Mouse (Mus musculus) embryonic facial prominence, embryonic 11.5 days (tissue): ENCODE measurements around the gene Creld2. TPM values are rescaled to one million over a fixed set of nuclear protein-coding genes. Genes with fewer than 3 reads are reported as not detected.

Experiments
- ATAC-seq: fragments of 200-750 bp; cut with Nextera tagmentation; replicated peaks from 2 replicates; pipeline ENCODE4 v1.8.0; 2017; ENCODE audit warnings: low read depth; ENCODE audit not compliant: insufficient number of reproducible peaks, low FRiP score, low TSS enrichment
- DNase-seq: peaks from one replicate; pipeline ENCODE4 v3.0.0-alpha.2; 2015; ENCODE audit warnings: low spot score
- H3K27ac ChIP-seq: fragments of 300-500 bp; sonication (generic); replicated peaks from 2 replicates; pipeline ENCODE4 v1.5.1; 2014; ENCODE audit warnings: mild to moderate bottlenecking, low read depth, low read length, control low read depth
- H3K27me3 ChIP-seq: fragments of 300-500 bp; sonication (generic); 2 replicates; pipeline ENCODE4 v1.6.1; 2014; ENCODE audit warnings: mild to moderate bottlenecking, low read length, moderate library complexity, mixed read lengths; ENCODE audit not compliant: control insufficient read depth, insufficient read depth
- H3K36me3 ChIP-seq: fragments of 300-500 bp; sonication (generic); replicated peaks from 2 replicates; pipeline ENCODE4 v1.6.1; 2014; ENCODE audit warnings: low read depth, mild to moderate bottlenecking, low read length, moderate library complexity, mixed read lengths; ENCODE audit not compliant: control insufficient read depth, insufficient read depth
- H3K4me1 ChIP-seq: fragments of 300-500 bp; sonication (generic); 2 replicates; pipeline ENCODE4 v1.6.1; 2014; ENCODE audit warnings: low read length, mixed read lengths; ENCODE audit not compliant: control insufficient read depth, insufficient read depth
- H3K4me2 ChIP-seq: fragments of 300-500 bp; sonication (generic); 2 replicates; pipeline ENCODE4 v1.6.1; 2014; ENCODE audit warnings: low read depth, mild to moderate bottlenecking, control low read depth, low read length, moderate library complexity
- H3K4me3 ChIP-seq: fragments of 300-500 bp; sonication (generic); 2 replicates; pipeline ENCODE4 v1.5.1; 2014; ENCODE audit warnings: low read depth, low read length, control low read depth
- H3K9ac ChIP-seq: fragments of 300-500 bp; sonication (generic); replicated peaks from 2 replicates; pipeline ENCODE4 v1.6.1; 2014; ENCODE audit warnings: mild to moderate bottlenecking, control low read depth, low read length
- H3K9me3 ChIP-seq: fragments of 300-500 bp; sonication (generic); replicated peaks from 2 replicates; pipeline ENCODE4 v1.6.1; 2016; ENCODE audit warnings: mild to moderate bottlenecking, low read length, inconsistent platforms, mixed read lengths; ENCODE audit not compliant: control insufficient read depth
- WGBS: fragments of 180-500 bp; shearing (Covaris S2); extraction: QIAGEN DNeasy Blood & Tissue Kit; methylation state at CpG from one replicate; pipeline ENCODE4 v1.1.7; 2014; 5-methylcytosine and 5-hydroxymethylcytosine counted together
- polyA plus RNA-seq: library from polyadenylated mRNA; unstranded; fragments of >200 nt; fragmentation: Nextera tagmentation; extraction: Ambion mirVana; gene quantifications from 2 replicates; pipeline ENCODE4 v1.2.1, GENCODE M21; 2014

Creld2 gene
- polyA plus RNA-seq, 1 experiment from 2014 or later = 76.6 TPM

DNA sequence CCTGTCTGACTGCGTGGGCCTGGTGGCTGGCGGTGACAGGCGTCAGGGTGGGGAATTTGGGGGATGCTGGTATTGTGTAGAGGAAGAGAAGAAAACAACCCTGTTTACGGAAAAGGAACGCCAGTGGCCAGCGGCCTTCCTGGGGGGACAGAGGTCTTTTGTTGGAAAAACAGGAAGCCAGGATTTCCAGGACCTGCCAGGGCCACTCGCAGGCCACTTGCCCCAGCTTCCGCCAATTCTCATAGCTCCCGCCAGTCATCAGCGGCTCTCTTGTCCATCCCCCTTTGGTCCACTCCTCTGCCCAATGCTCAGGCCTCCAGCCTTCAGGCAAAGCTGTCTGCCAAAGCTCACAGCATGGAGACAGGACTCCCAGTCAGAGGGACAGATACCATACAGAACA is 20.7 kb downstream of the Creld2 start:
- DNase-seq (no peak), ATAC-seq (no peak)
- Histone ChIP-seq H3K27me3 (no peaks in the 10 kb centered on the region), H3K4me1 (peaks cover 9% of the 10 kb centered on the region; the same call in 1 of the 2 replicates), H3K27ac (no peak overlapping the region), H3K4me2 (no peak overlapping the region), H3K9me3 (no peaks in the 10 kb centered on the region), H3K9ac (no peak overlapping the region), H3K36me3 (no peaks in the 10 kb centered on the region), H3K4me3 (no peak overlapping the region)
- 28% methylated on average over 10 of the region's 10 CpGs for WGBS

- 86% methylated on average over 2 of the region's 2 CpGs for WGBS
- Histone ChIP-seq H3K9me3 (no peaks in the 10 kb centered on the region), H3K27me3 (no peaks in the 10 kb centered on the region), H3K9ac (no peak overlapping the region), H3K4me3 (no peak overlapping the region), H3K4me2 (no peak overlapping the region), H3K4me1 (peaks cover 9% of the 10 kb centered on the region; the same call in 1 of the 2 replicates), H3K27ac (no peak overlapping the region), H3K36me3 (no peaks in the 10 kb centered on the region)
- no peak for ATAC-seq
- DNase-seq = no peak
Observed at GRCm38 (mm10) chr15:88841160-88841559, 21.7 kb downstream of the Creld2 start.

GRCm38 (mm10) chr15:88841580-88842299 is 22.3 kb downstream of the Creld2 start:
- 91% methylated on average over 3 of the region's 3 CpGs for WGBS
- ATAC-seq (no peak), DNase-seq (no peak)
- Histone ChIP-seq H3K27me3 (no peaks in the 10 kb centered on the region), H3K4me1 (peaks cover 9% of the 10 kb centered on the region; the same call in 1 of the 2 replicates), H3K4me3 (no peak overlapping the region), H3K9me3 (no peaks in the 10 kb centered on the region), H3K27ac (no peak overlapping the region), H3K4me2 (no peak overlapping the region), H3K9ac (no peak overlapping the region), H3K36me3 (no peaks in the 10 kb centered on the region)

GRCm38 (mm10) chr15:88842300-88842673 is 22.8 kb downstream of the Creld2 start:
- Histone ChIP-seq H3K4me3 (no peak overlapping the region), H3K27ac (no peak overlapping the region), H3K9me3 (no peaks in the 10 kb centered on the region), H3K9ac (no peak overlapping the region), H3K4me2 (no peak overlapping the region), H3K27me3 (no peaks in the 10 kb centered on the region), H3K36me3 (no peaks in the 10 kb centered on the region), H3K4me1 (peaks cover 9% of the 10 kb centered on the region; the same call in 1 of the 2 replicates)
- DNase-seq (no peak), ATAC-seq (no peak)
- 83% methylated on average over 3 of the region's 3 CpGs for WGBS

GRCm38 (mm10) chr15:88843486-88844097 is 24.1 kb downstream of the Creld2 start:
- peaks cover 9% of the 10 kb centered on the region; the same call in 1 of the 2 replicates for H3K4me1 ChIP-seq
- no peak overlapping the region for H3K4me3 ChIP-seq
- no peaks in the 10 kb centered on the region for H3K9me3 ChIP-seq
- no peaks in the 10 kb centered on the region for H3K36me3 ChIP-seq
- H3K4me2 ChIP-seq = no peak overlapping the region
- peak; percentile 40 for DNase-seq
- WGBS = 36% methylated on average over 8 of the region's 8 CpGs
- no peaks in the 10 kb centered on the region for H3K27me3 ChIP-seq
- ATAC-seq = 0 out of 2 replicates have a peak, but pooled peaks have one; percentile 45
- H3K9ac ChIP-seq = peak overlapping the region; percentile 18; the same call in 1 of the 2 replicates
- no peak overlapping the region for H3K27ac ChIP-seq

GRCm38 (mm10) chr15:88844966-88845365 is 25.5 kb downstream of the Creld2 start:
- no peak overlapping the region for H3K9ac ChIP-seq
- DNase-seq (no peak), ATAC-seq (no peak)
- no peak overlapping the region for H3K4me3 ChIP-seq
- H3K27ac ChIP-seq = no peak overlapping the region
- 88% methylated on average over 7 of the region's 7 CpGs for WGBS
- H3K36me3 ChIP-seq = no peaks in the 10 kb centered on the region
- H3K4me1 ChIP-seq = 0 out of 2 replicates have a peak, but pooled peaks cover 2% of the 10 kb centered on the region
- H3K9me3 ChIP-seq = no peaks in the 10 kb centered on the region
- H3K4me2 ChIP-seq = no peak overlapping the region
- no peaks in the 10 kb centered on the region for H3K27me3 ChIP-seq

GRCm38 (mm10) chr15:88848661-88849060 is 29.2 kb downstream of the Creld2 start:
- H3K4me2 ChIP-seq = no peak overlapping the region
- no peak for DNase-seq
- H3K36me3 ChIP-seq = no peaks in the 10 kb centered on the region
- no peak overlapping the region for H3K9ac ChIP-seq
- no peaks in the 10 kb centered on the region for H3K27me3 ChIP-seq
- H3K4me3 ChIP-seq = no peak overlapping the region
- H3K4me1 ChIP-seq = no peaks in the 10 kb centered on the region
- WGBS = 86% methylated on average over 1 of the region's 1 CpGs
- H3K9me3 ChIP-seq = no peaks in the 10 kb centered on the region
- no peak for ATAC-seq
- H3K27ac ChIP-seq = no peak overlapping the region

DNA sequence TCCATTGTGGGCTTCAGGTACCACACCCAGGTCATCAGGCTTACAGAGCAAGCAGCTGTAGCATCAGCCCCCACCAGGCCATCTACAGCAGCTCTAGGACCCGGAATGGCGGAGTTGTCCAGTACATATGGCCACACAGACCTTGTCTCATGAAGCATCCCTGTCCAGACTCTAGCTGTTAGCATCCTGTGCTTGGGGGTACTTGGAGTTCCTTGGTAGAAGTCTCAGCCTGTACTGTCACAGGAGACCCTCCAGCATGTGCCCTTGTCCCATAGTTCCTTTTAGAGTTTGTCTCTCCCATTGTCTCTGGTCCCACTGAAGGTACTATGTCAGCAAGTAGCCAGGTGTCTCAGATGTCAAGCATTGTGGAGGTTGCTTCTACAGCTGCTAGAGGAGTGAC is 30.2 kb downstream of the Creld2 start:
- no peak for DNase-seq
- 89% methylated on average over 2 of the region's 2 CpGs for WGBS

More for the DNA sequence above, 30.2 kb downstream of the Creld2 start:
- Histone ChIP-seq H3K9me3 (no peaks in the 10 kb centered on the region), H3K27me3 (no peaks in the 10 kb centered on the region), H3K36me3 (no peaks in the 10 kb centered on the region), H3K27ac (no peak overlapping the region), H3K4me3 (no peak overlapping the region), H3K4me2 (no peak overlapping the region), H3K4me1 (no peaks in the 10 kb centered on the region), H3K9ac (no peak overlapping the region)
- ATAC-seq = no peak
